Mouse (Mus musculus): Measurements from ENCODE around the gene Gm20498. TPM values are rescaled to one million over a fixed set of nuclear protein-coding genes. Genes with fewer than 3 reads are reported as not detected.

Gm20498 gene
- polyA plus RNA-seq, 1 experiment = 28.3 TPM

GRCm38 (mm10) chr12:81333841-81334240 lies 198.9 kb downstream of the Gm20498 start:
- H3K27me3 ChIP-seq (replicated peaks) = peaks cover 49% of the 10 kb centered on the region
- no peak overlapping the region for H3K4me3 ChIP-seq (replicated peaks)
- peaks cover 4% of the 10 kb centered on the region; the same call in 1 of the 2 replicates for H3K9me3 ChIP-seq
- H3K4me1 ChIP-seq = peaks cover 9% of the 10 kb centered on the region; the same call in 1 of the 2 replicates
- H3K36me3 ChIP-seq (replicated peaks; ENCODE audit: low read length) = no peaks in the 10 kb centered on the region
- TF ChIP-seq GATA1 (IDR thresholded peaks at IDR 0.05; ENCODE audit: borderline replicate concordance, low read length) = no peak
- TF ChIP-seq FLI1 (IDR thresholded peaks at IDR 0.05; ENCODE audit: low read length) = no peak

DNA sequence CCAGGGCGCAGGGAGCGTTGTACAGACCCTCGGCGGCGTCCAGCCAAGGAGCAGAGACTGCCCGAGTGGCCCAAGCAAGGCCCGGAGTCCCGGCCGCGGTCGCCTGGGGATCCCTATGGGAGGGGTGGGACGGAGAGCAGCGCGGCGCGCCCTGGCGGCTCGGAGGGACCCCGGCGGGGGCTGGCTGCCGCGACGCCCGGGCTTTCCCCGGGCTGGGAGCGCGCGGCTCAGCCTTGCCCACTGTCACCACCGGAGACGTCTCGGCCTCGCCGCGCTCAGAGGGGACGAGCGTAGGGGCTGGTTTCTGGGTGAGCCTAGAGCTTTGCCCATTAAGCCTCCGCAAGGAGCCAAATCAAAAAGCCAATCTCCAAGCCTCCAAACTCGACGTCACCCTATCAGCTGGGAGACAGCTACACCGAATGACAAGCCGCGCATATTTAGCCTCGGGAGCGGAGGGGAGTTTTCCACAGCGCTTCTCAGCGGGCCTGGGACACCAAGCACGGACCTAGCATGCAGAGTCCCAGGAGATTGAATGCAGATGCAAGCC lies 199.8 kb downstream of the Gm20498 start, which contains the start of gene Slc8a3:
TSS of gene Slc8a3 (minus strand) at position 306 of the 547 bp plus-strand sequence.
- H3K4me3 ChIP-seq (replicated peaks) = no peak within 1 kb of the TSS
- H3K9me3 ChIP-seq = peaks cover 4% of the 10 kb centered on the region; the same call in 1 of the 2 replicates
- peaks cover 49% of the 10 kb centered on the region for H3K27me3 ChIP-seq (replicated peaks)
- no peaks in the 10 kb centered on the region for H3K36me3 ChIP-seq (replicated peaks; ENCODE audit: low read length)
- no peak for TF ChIP-seq GATA1 (IDR thresholded peaks at IDR 0.05; ENCODE audit: borderline replicate concordance, low read length)
- TF ChIP-seq FLI1 (IDR thresholded peaks at IDR 0.05; ENCODE audit: low read length) = no peak
- peaks cover 9% of the 10 kb centered on the region; the same call in 1 of the 2 replicates for H3K4me1 ChIP-seq

- H3K4me3 ChIP-seq (replicated peaks) = no peak overlapping the region
- no peaks in the 10 kb centered on the region for H3K36me3 ChIP-seq (replicated peaks; ENCODE audit: low read length)
- TF ChIP-seq FLI1 (IDR thresholded peaks at IDR 0.05; ENCODE audit: low read length) (no peak), GATA1 (IDR thresholded peaks at IDR 0.05; ENCODE audit: borderline replicate concordance, low read length) (no peak)
- H3K9me3 ChIP-seq = peaks cover 4% of the 10 kb centered on the region; the same call in 1 of the 2 replicates
- peaks cover 49% of the 10 kb centered on the region for H3K27me3 ChIP-seq (replicated peaks)
- H3K4me1 ChIP-seq = peaks cover 9% of the 10 kb centered on the region; the same call in 1 of the 2 replicates
Measured at GRCm38 (mm10) chr12:81331937-81332874, 200.5 kb downstream of the Gm20498 start.

GRCm38 (mm10) chr12:81331046-81331638 lies 201.6 kb downstream of the Gm20498 start:
- H3K27me3 ChIP-seq (replicated peaks) = peaks cover 49% of the 10 kb centered on the region
- TF ChIP-seq GATA1 (IDR thresholded peaks at IDR 0.05; ENCODE audit: borderline replicate concordance, low read length) = no peak
- TF ChIP-seq FLI1 (IDR thresholded peaks at IDR 0.05; ENCODE audit: low read length) = no peak
- peaks cover 9% of the 10 kb centered on the region; the same call in 1 of the 2 replicates for H3K4me1 ChIP-seq

GRCm38 (mm10) chr12:81324991-81325390 lies 207.7 kb downstream of the Gm20498 start:
- Histone ChIP-seq H3K4me1 (no peaks in the 10 kb centered on the region), H3K36me3 (replicated peaks; ENCODE audit: low read length) (no peaks in the 10 kb centered on the region), H3K9me3 (no peaks in the 10 kb centered on the region), H3K27me3 (replicated peaks) (peaks cover 3% of the 10 kb centered on the region), H3K4me3 (replicated peaks) (no peak overlapping the region)
- TF ChIP-seq FLI1 (IDR thresholded peaks at IDR 0.05; ENCODE audit: low read length) (no peak), GATA1 (IDR thresholded peaks at IDR 0.05; ENCODE audit: borderline replicate concordance, low read length) (no peak)

More at GRCm38 (mm10) chr12:81331046-81331638, 201.6 kb downstream of the Gm20498 start:
- Histone ChIP-seq H3K9me3 (peaks cover 4% of the 10 kb centered on the region; the same call in 1 of the 2 replicates), H3K4me3 (replicated peaks) (no peak overlapping the region), H3K36me3 (replicated peaks; ENCODE audit: low read length) (no peaks in the 10 kb centered on the region)

GRCm38 (mm10) chr12:81324116-81324515 lies 208.6 kb downstream of the Gm20498 start:
- Histone ChIP-seq H3K9me3 (no peaks in the 10 kb centered on the region), H3K4me1 (no peaks in the 10 kb centered on the region), H3K36me3 (replicated peaks; ENCODE audit: low read length) (no peaks in the 10 kb centered on the region), H3K4me3 (replicated peaks) (no peak overlapping the region), H3K27me3 (replicated peaks) (no peaks in the 10 kb centered on the region)
- no peak for TF ChIP-seq FLI1 (IDR thresholded peaks at IDR 0.05; ENCODE audit: low read length)
- TF ChIP-seq GATA1 (IDR thresholded peaks at IDR 0.05; ENCODE audit: borderline replicate concordance, low read length) = no peak

DNA sequence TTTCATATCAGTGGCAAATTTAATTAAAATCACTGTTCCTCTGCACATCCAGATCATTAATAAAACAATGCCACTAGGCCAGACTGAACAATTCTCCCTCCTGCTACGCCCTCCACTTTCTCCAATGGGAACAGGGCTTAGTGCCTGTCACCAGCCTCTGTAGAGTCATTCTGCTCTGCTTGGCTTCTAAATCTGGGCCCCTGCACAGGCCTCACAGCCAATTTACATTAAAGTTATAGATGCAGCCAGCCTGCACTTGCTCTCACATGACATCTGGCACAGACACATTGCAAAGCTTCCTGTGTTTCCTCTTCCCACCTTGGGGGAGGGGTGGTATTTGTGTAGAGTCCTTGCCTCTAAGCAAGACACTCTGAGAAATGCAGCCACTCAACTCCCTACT lies 211.7 kb downstream of the Gm20498 start:
- TF ChIP-seq GATA1 (IDR thresholded peaks at IDR 0.05; ENCODE audit: borderline replicate concordance, low read length) = no peak
- Histone ChIP-seq H3K9me3 (no peaks in the 10 kb centered on the region), H3K4me3 (replicated peaks) (no peak overlapping the region), H3K27me3 (replicated peaks) (no peaks in the 10 kb centered on the region), H3K36me3 (replicated peaks; ENCODE audit: low read length) (no peaks in the 10 kb centered on the region), H3K4me1 (no peaks in the 10 kb centered on the region)

DNA sequence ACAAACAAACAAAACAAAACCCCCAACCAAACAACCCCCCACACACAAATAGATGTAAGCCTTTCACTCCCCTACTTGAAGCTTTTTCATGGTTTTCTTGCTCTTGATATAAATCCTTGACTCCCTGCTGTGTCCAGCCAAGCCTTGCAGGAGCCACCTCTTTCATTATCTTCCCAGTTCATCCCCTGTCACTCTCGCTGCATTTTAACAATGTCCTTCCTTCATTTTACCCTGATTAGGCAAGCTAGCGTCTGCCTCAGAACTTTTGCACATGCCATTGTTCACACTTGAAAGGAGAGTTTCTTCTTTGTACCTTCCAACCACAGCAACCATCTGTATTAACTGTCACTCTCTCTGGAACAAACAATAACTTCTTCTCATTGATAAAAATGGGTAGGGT lies 214.9 kb downstream of the Gm20498 start:
- no peak for TF ChIP-seq GATA1 (IDR thresholded peaks at IDR 0.05; ENCODE audit: borderline replicate concordance, low read length)
- TF ChIP-seq FLI1 (IDR thresholded peaks at IDR 0.05; ENCODE audit: low read length) = no peak
- Histone ChIP-seq H3K9me3 (peaks cover 13% of the 10 kb centered on the region; the same call in 1 of the 2 replicates), H3K4me3 (replicated peaks) (no peak overlapping the region), H3K27me3 (replicated peaks) (no peaks in the 10 kb centered on the region), H3K36me3 (replicated peaks; ENCODE audit: low read length) (no peaks in the 10 kb centered on the region), H3K4me1 (no peaks in the 10 kb centered on the region)

- H3K4me1 ChIP-seq = no peaks in the 10 kb centered on the region
- H3K9me3 ChIP-seq = peaks cover 13% of the 10 kb centered on the region; the same call in 1 of the 2 replicates
- no peak for TF ChIP-seq GATA1 (IDR thresholded peaks at IDR 0.05; ENCODE audit: borderline replicate concordance, low read length)
- no peak for TF ChIP-seq FLI1 (IDR thresholded peaks at IDR 0.05; ENCODE audit: low read length)
- no peaks in the 10 kb centered on the region for H3K36me3 ChIP-seq (replicated peaks; ENCODE audit: low read length)
- no peak overlapping the region for H3K4me3 ChIP-seq (replicated peaks)
- H3K27me3 ChIP-seq (replicated peaks) = no peaks in the 10 kb centered on the region
Measured at GRCm38 (mm10) chr12:81315953-81316352, 216.8 kb downstream of the Gm20498 start.

Other genes starting within 250 kb of the Gm20498 start
- not detected in 2 replicates for gene Slc8a3, start 199.7 kb downstream of the Gm20498 start, polyA plus RNA-seq (2012; ENCODE audit: insufficient read depth, low replicate concordance)
- not detected in 2 replicates for gene Gm4787, start 153.4 kb downstream of the Gm20498 start, polyA plus RNA-seq (2012; ENCODE audit: insufficient read depth, low replicate concordance)
- 0.03 TPM in 1 of 2 replicates, not detected in the other for gene Adam4, start 111.0 kb downstream of the Gm20498 start, polyA plus RNA-seq (2012; ENCODE audit: insufficient read depth, low replicate concordance)
- gene Cox16, start 47.8 kb downstream of the Gm20498 start, polyA plus RNA-seq (2012; ENCODE audit: insufficient read depth, low replicate concordance) = 5.6 and 18.0 TPM in 2 replicates
- 1.2 TPM in 1 of 2 replicates, not detected in the other for gene Synj2bp, start within 50 bp of the Gm20498 start, polyA plus RNA-seq (2012; ENCODE audit: insufficient read depth, low replicate concordance)
- gene Adam21, start 35.6 kb upstream of the Gm20498 start, polyA plus RNA-seq (2012; ENCODE audit: insufficient read depth, low replicate concordance) = not detected in 2 replicates
- 2.8 TPM in 1 of 2 replicates, not detected in the other for gene Med6, start 62.1 kb upstream of the Gm20498 start, polyA plus RNA-seq (2012; ENCODE audit: insufficient read depth, low replicate concordance)
- 3.1 and 3.7 TPM in 2 replicates for gene Ttc9, start 98.3 kb upstream of the Gm20498 start, polyA plus RNA-seq (2012; ENCODE audit: insufficient read depth, low replicate concordance)
- gene Map3k9, start 248.3 kb upstream of the Gm20498 start, polyA plus RNA-seq (2012; ENCODE audit: insufficient read depth, low replicate concordance) = 0.48 TPM in 1 of 2 replicates, not detected in the other

All from megakaryocyte, embryonic 14.5 days (primary cell).